Mouse (Mus musculus) forebrain, embryonic 11.5 days (tissue): ENCODE measurements around the gene Pde4d. TPM values are rescaled to one million over a fixed set of nuclear protein-coding genes. Genes with fewer than 3 reads are reported as not detected.
"Not testable (repeated sequence)": the region's sequence is repeated elsewhere in the genome, so short reads cannot be mapped to it uniquely, and the experiment has no call there.

ENCODE experiments used
- ATAC-seq: fragments of 200-750 bp; cut with Nextera tagmentation; replicated peaks from 2 replicates; pipeline ENCODE4 v1.8.0; 2017; ENCODE audit warnings: moderate TSS enrichment; ENCODE audit not compliant: low FRiP score
- DNase-seq: peaks from one replicate; pipeline ENCODE4 v3.0.0-alpha.2; 2017; ENCODE audit warnings: low spot score
- H3K27ac ChIP-seq: fragments of 300-500 bp; sonication (generic); 2 replicates; pipeline ENCODE4 v1.5.1; 2014; ENCODE audit warnings: low read depth, low read length
- H3K27me3 ChIP-seq: fragments of 300-500 bp; sonication (generic); 2 replicates; pipeline ENCODE4 v1.6.1; 2014; ENCODE audit warnings: mild to moderate bottlenecking, low read length, mixed read lengths; ENCODE audit not compliant: control insufficient read depth, insufficient read depth
- H3K36me3 ChIP-seq: fragments of 300-500 bp; sonication (generic); 2 replicates; pipeline ENCODE4 v1.6.1; 2014; ENCODE audit warnings: mild to moderate bottlenecking, low read length, moderate library complexity, mixed read lengths; ENCODE audit not compliant: control insufficient read depth, insufficient read depth
- H3K4me1 ChIP-seq: fragments of 300-500 bp; sonication (generic); replicated peaks from 2 replicates; pipeline ENCODE4 v1.6.1; 2014; ENCODE audit warnings: low read length, mixed read lengths; ENCODE audit not compliant: control insufficient read depth, insufficient read depth
- H3K4me2 ChIP-seq: fragments of 300-500 bp; sonication (generic); 2 replicates; pipeline ENCODE4 v1.6.1; 2014; ENCODE audit warnings: low read depth, mild to moderate bottlenecking, low read length, moderate library complexity, mixed read lengths; ENCODE audit not compliant: severe bottlenecking
- H3K4me3 ChIP-seq: fragments of 300-500 bp; sonication (generic); 2 replicates; pipeline ENCODE4 v1.5.1; 2014; ENCODE audit warnings: low read depth, low read length
- H3K9ac ChIP-seq: fragments of 300-500 bp; sonication (generic); 2 replicates; pipeline ENCODE4 v1.6.1; 2014; ENCODE audit warnings: low read length
- H3K9me3 ChIP-seq: fragments of 300-500 bp; sonication (generic); 2 replicates; pipeline ENCODE4 v1.6.1; 2016; ENCODE audit warnings: low read length, mixed read lengths; ENCODE audit not compliant: control insufficient read depth
- WGBS: fragments of 180-500 bp; shearing (Covaris S2); extraction: QIAGEN DNeasy Blood & Tissue Kit; methylation state at CpG from one replicate; pipeline ENCODE4 v1.1.7; 2014; 5-methylcytosine and 5-hydroxymethylcytosine counted together
- polyA plus RNA-seq: library from polyadenylated mRNA; unstranded; fragments of >200 nt; fragmentation: Nextera tagmentation; extraction: Ambion mirVana; gene quantifications from 2 replicates; pipeline ENCODE4 v1.2.1, GENCODE M21; 2014

Pde4d gene
- polyA plus RNA-seq, 1 experiment from 2014 or later = 11.9 TPM

GRCm38 (mm10) chr13:109883636-109884035 is 1433.9 kb downstream of the Pde4d start:
- H3K9ac ChIP-seq = no peak overlapping the region
- H3K27me3 ChIP-seq = no peaks in the 10 kb centered on the region
- H3K9me3 ChIP-seq = no peaks in the 10 kb centered on the region
- no peak for ATAC-seq
- no peak overlapping the region for H3K27ac ChIP-seq
- no peaks in the 10 kb centered on the region for H3K4me1 ChIP-seq
- no peak for DNase-seq
- H3K36me3 ChIP-seq = no peaks in the 10 kb centered on the region
- H3K4me2 ChIP-seq = no peak overlapping the region
- H3K4me3 ChIP-seq = no peak overlapping the region
- 89% methylated on average over 5 of the region's 5 CpGs for WGBS

DNA sequence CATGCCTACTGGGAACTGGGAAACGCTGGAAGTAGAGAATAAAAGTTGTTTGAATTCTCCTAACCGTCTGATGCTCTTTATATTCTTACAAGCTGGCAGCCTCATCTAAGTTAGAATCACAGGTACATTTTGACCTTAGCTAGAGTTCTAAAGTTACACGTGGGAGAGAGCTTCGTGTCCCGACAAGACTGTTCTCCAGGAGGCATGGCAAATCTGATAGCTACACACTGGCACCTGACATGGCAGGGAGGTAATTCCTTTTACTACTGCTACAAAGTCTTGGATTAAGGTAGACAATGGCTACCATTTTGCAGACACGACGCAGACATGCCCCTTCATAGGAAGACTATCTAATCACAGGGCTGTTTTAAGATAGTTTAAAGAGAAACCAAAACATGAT is 1435.1 kb downstream of the Pde4d start:
- ATAC-seq (no peak), DNase-seq (no peak)
- WGBS = 90% methylated on average over 7 of the region's 7 CpGs
- H3K9me3 ChIP-seq = no peaks in the 10 kb centered on the region
- no peaks in the 10 kb centered on the region for H3K4me1 ChIP-seq
- no peak overlapping the region for H3K9ac ChIP-seq
- no peak overlapping the region for H3K27ac ChIP-seq
- no peak overlapping the region for H3K4me3 ChIP-seq
- H3K27me3 ChIP-seq = no peaks in the 10 kb centered on the region
- no peak overlapping the region for H3K4me2 ChIP-seq
- H3K36me3 ChIP-seq = no peaks in the 10 kb centered on the region

- H3K27me3 ChIP-seq = no peaks in the 10 kb centered on the region
- H3K9me3 ChIP-seq = no peaks in the 10 kb centered on the region
- WGBS = 86% methylated on average over 4 of the region's 4 CpGs
- no peak overlapping the region for H3K27ac ChIP-seq
- no peak overlapping the region for H3K4me2 ChIP-seq
- H3K36me3 ChIP-seq = no peaks in the 10 kb centered on the region
- no peaks in the 10 kb centered on the region for H3K4me1 ChIP-seq
- DNase-seq = no peak
- no peak overlapping the region for H3K4me3 ChIP-seq
- no peak for ATAC-seq
- H3K9ac ChIP-seq = no peak overlapping the region
Observed at GRCm38 (mm10) chr13:109888293-109888692, 1438.5 kb downstream of the Pde4d start.

GRCm38 (mm10) chr13:109891194-109891909 is 1441.6 kb downstream of the Pde4d start:
- no peak overlapping the region for H3K4me2 ChIP-seq
- H3K36me3 ChIP-seq = no peaks in the 10 kb centered on the region
- 84% methylated on average over 6 of the region's 6 CpGs for WGBS

GRCm38 (mm10) chr13:109891910-109892265 is 1442.1 kb downstream of the Pde4d start:
- Histone ChIP-seq H3K27ac (no peak overlapping the region), H3K4me1 (no peaks in the 10 kb centered on the region), H3K36me3 (no peaks in the 10 kb centered on the region), H3K4me2 (no peak overlapping the region), H3K9ac (no peak overlapping the region), H3K27me3 (no peaks in the 10 kb centered on the region), H3K9me3 (no peaks in the 10 kb centered on the region), H3K4me3 (no peak overlapping the region)
- DNase-seq (no peak), ATAC-seq (no peak)
- 81% methylated on average over 4 of the region's 4 CpGs for WGBS

More at GRCm38 (mm10) chr13:109891194-109891909, 1441.6 kb downstream of the Pde4d start:
- no peak overlapping the region for H3K9ac ChIP-seq
- H3K27ac ChIP-seq = no peak overlapping the region
- ATAC-seq (no peak), DNase-seq (no peak)
- H3K4me3 ChIP-seq = no peak overlapping the region
- H3K9me3 ChIP-seq = no peaks in the 10 kb centered on the region
- H3K4me1 ChIP-seq = no peaks in the 10 kb centered on the region
- no peaks in the 10 kb centered on the region for H3K27me3 ChIP-seq

- 85% methylated on average over 14 of the region's 14 CpGs for WGBS
- Histone ChIP-seq H3K4me3 (no peak overlapping the region), H3K4me1 (peaks cover 6% of the 10 kb centered on the region; the same call in 1 of the 2 replicates), H3K36me3 (no peaks in the 10 kb centered on the region), H3K9me3 (no peaks in the 10 kb centered on the region), H3K27me3 (no peaks in the 10 kb centered on the region), H3K27ac (no peak overlapping the region), H3K9ac (no peak overlapping the region), H3K4me2 (no peak overlapping the region)
- DNase-seq (no peak), ATAC-seq (no peak)
Observed at GRCm38 (mm10) chr13:109899442-109900428, 1450.0 kb downstream of the Pde4d start.

DNA sequence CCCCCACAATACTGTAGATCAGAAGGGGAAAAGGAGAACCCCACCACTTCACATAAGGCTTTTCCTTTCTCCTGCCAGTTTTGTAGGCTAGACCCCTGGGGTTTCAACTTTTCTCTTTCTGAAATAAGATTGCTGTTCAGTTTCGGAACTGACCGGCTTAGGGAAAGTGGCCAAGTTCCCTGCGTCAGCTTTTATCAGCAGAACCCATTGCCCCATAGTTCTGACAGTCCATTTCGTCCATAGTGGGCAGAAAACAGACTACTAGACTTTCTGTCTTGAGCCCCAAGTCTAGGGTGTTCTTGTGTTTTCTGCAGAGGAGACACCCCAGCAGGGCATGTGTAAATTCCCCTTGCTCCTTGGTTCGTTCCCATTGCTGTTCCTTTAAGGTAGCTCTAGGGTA is 1452.1 kb downstream of the Pde4d start:
- ATAC-seq (no peak), DNase-seq (no peak)
- WGBS = 65% methylated on average over 5 of the region's 5 CpGs
- Histone ChIP-seq H3K36me3 (no peaks in the 10 kb centered on the region), H3K9ac (no peak overlapping the region), H3K4me2 (peak overlapping the region; percentile 92), H3K27ac (no peak overlapping the region), H3K9me3 (no peaks in the 10 kb centered on the region), H3K4me3 (peak overlapping the region; percentile 49; the same call in 1 of the 2 replicates), H3K4me1 (peaks cover 6% of the 10 kb centered on the region; the same call in 1 of the 2 replicates), H3K27me3 (no peaks in the 10 kb centered on the region)

- H3K9me3 ChIP-seq, H3K36me3 ChIP-seq, H3K4me1 ChIP-seq, H3K27ac ChIP-seq, H3K27me3 ChIP-seq: not testable (repeated sequence)
- peak; percentile 79 for DNase-seq
- H3K4me2 ChIP-seq = peak overlapping the region; percentile 92
- H3K4me3 ChIP-seq = peak overlapping the region; percentile 49
- peak overlapping the region; percentile 52 for H3K9ac ChIP-seq
- peak; percentile 82 for ATAC-seq
- WGBS = under 1% methylated on average over 20 of the region's 28 CpGs
Observed at GRCm38 (mm10) chr13:109902460-109902854, 1452.7 kb downstream of the Pde4d start.
